Mouse (Mus musculus) forebrain, postnatal 0 days (tissue): ENCODE data around the gene Lmna. TPM values are rescaled to one million over a fixed set of nuclear protein-coding genes. Genes with fewer than 3 reads are reported as not detected.

Source experiments
- ATAC-seq: fragments of 200-750 bp; cut with Nextera tagmentation; 2 replicates; pipeline ENCODE4 v1.8.0; 2017; ENCODE audit warnings: mild to moderate bottlenecking, moderate library complexity
- DNase-seq: peaks from one replicate; pipeline ENCODE4 v3.0.0-alpha.2; 2015
- H3K27ac ChIP-seq: fragments of 300-500 bp; sonication (generic); 2 replicates; pipeline ENCODE4 v1.5.1; 2014; ENCODE audit warnings: low read depth, mild to moderate bottlenecking, antibody characterized with exemption, low read length, moderate library complexity, mixed read lengths
- H3K27me3 ChIP-seq: fragments of 300-500 bp; sonication (generic); 2 replicates; pipeline ENCODE4 v1.6.1; 2014; ENCODE audit warnings: mild to moderate bottlenecking, low read length, mixed read lengths; ENCODE audit not compliant: insufficient read depth
- H3K36me3 ChIP-seq: fragments of 300-500 bp; sonication (generic); 2 replicates; pipeline ENCODE4 v1.6.1; 2014; ENCODE audit warnings: mild to moderate bottlenecking, moderate library complexity; ENCODE audit not compliant: insufficient read depth
- H3K4me1 ChIP-seq: fragments of 300-500 bp; sonication (generic); 2 replicates; pipeline ENCODE4 v1.6.1; 2014; ENCODE audit warnings: antibody characterized with exemption; ENCODE audit not compliant: insufficient read depth
- H3K4me2 ChIP-seq: fragments of 300-500 bp; sonication (generic); 2 replicates; pipeline ENCODE4 v1.6.1; 2014; ENCODE audit warnings: low read depth, mild to moderate bottlenecking, moderate library complexity
- H3K4me3 ChIP-seq: fragments of 300-500 bp; sonication (generic); 2 replicates; pipeline ENCODE4 v1.5.1; 2014; ENCODE audit warnings: low read depth, low read length, mixed read lengths
- H3K9ac ChIP-seq: fragments of 300-500 bp; sonication (generic); 2 replicates; pipeline ENCODE4 v1.6.1; 2014; ENCODE audit warnings: mild to moderate bottlenecking
- H3K9me3 ChIP-seq: fragments of 300-500 bp; sonication (generic); 2 replicates; pipeline ENCODE4 v1.6.1; 2016; ENCODE audit warnings: low read length
- CTCF ChIP-seq: sonication (generic); IDR thresholded peaks from 2 replicates; pipeline ENCODE4 v1.5.1; 2016; ENCODE audit warnings: antibody characterized with exemption, control low read depth, low read depth
- WGBS: fragments of 180-500 bp; shearing (Covaris S2); extraction: QIAGEN DNeasy Blood & Tissue Kit; methylation state at CpG from one replicate; pipeline ENCODE4 v1.1.7; 2014; 5-methylcytosine and 5-hydroxymethylcytosine counted together
- polyA plus RNA-seq: library from polyadenylated mRNA; unstranded; fragments of >200 nt; fragmentation: Nextera tagmentation; extraction: Ambion mirVana; gene quantifications from 2 replicates; pipeline ENCODE4 v1.2.1, GENCODE M21; 2015
- total RNA-seq: library from RNA; depleted of rRNA; stranded (reverse); fragments of >200 nt; gene quantifications from 2 replicates; pipeline ENCODE4 v1.2.3, GENCODE M21; 2014

Gene Lmna
- total and polyA plus RNA-seq, 2 experiments from 2014 or later, result 51.4 to 71.3 TPM

GRCm38 (mm10) chr3:88520078-88520477 is 10.3 kb upstream of the Lmna start:
- no peaks in the 10 kb centered on the region for H3K4me1 ChIP-seq
- DNase-seq (no peak), ATAC-seq (no peak)
- H3K9me3 ChIP-seq, result no peaks in the 10 kb centered on the region
- peaks cover 15% of the 10 kb centered on the region; the same call in 1 of the 2 replicates for H3K36me3 ChIP-seq
- no peak overlapping the region for H3K9ac ChIP-seq
- no peaks in the 10 kb centered on the region for H3K27me3 ChIP-seq
- no peak overlapping the region for H3K4me2 ChIP-seq
- no peak for TF ChIP-seq CTCF
- WGBS, result 82% methylated on average over 2 of the region's 2 CpGs
- no peak overlapping the region for H3K4me3 ChIP-seq
- no peak overlapping the region for H3K27ac ChIP-seq

GRCm38 (mm10) chr3:88518411-88518810 is 8.7 kb upstream of the Lmna start:
- Histone ChIP-seq H3K4me2 (no peak overlapping the region), H3K4me3 (no peak overlapping the region), H3K27me3 (no peaks in the 10 kb centered on the region), H3K9me3 (no peaks in the 10 kb centered on the region), H3K4me1 (no peaks in the 10 kb centered on the region), H3K36me3 (0 out of 2 replicates have a peak, but pooled peaks cover 5% of the 10 kb centered on the region), H3K9ac (no peak overlapping the region), H3K27ac (no peak overlapping the region)
- ATAC-seq (no peak), DNase-seq (no peak)
- TF ChIP-seq CTCF, result no peak
- whole genome bisulfite sequencing, result 60% methylated on average over 4 of the region's 4 CpGs

- 91% methylated on average over 2 of the region's 2 CpGs for WGBS
- H3K4me1 ChIP-seq, result no peaks in the 10 kb centered on the region
- no peak overlapping the region for H3K4me2 ChIP-seq
- no peak overlapping the region for H3K27ac ChIP-seq
- no peak for DNase-seq
- H3K9me3 ChIP-seq, result no peaks in the 10 kb centered on the region
- no peak overlapping the region for H3K4me3 ChIP-seq
- no peak for ATAC-seq
- no peaks in the 10 kb centered on the region for H3K36me3 ChIP-seq
- no peak for TF ChIP-seq CTCF
- no peaks in the 10 kb centered on the region for H3K27me3 ChIP-seq
- no peak overlapping the region for H3K9ac ChIP-seq
These were observed 6.7 kb upstream of the Lmna start for GRCm38 (mm10) chr3:88516407-88516806.

GRCm38 (mm10) chr3:88515095-88515386 is 5.3 kb upstream of the Lmna start:
- TF ChIP-seq CTCF, result no peak
- Histone ChIP-seq H3K9ac (no peak overlapping the region), H3K4me2 (no peak overlapping the region), H3K27me3 (no peaks in the 10 kb centered on the region), H3K27ac (no peak overlapping the region), H3K4me3 (no peak overlapping the region), H3K4me1 (0 out of 2 replicates have a peak, but pooled peaks cover 8% of the 10 kb centered on the region), H3K9me3 (no peaks in the 10 kb centered on the region), H3K36me3 (no peaks in the 10 kb centered on the region)
- DNase-seq, result no peak
- 100% methylated on average over 2 of the region's 2 CpGs for WGBS
- no peak for ATAC-seq

DNA sequence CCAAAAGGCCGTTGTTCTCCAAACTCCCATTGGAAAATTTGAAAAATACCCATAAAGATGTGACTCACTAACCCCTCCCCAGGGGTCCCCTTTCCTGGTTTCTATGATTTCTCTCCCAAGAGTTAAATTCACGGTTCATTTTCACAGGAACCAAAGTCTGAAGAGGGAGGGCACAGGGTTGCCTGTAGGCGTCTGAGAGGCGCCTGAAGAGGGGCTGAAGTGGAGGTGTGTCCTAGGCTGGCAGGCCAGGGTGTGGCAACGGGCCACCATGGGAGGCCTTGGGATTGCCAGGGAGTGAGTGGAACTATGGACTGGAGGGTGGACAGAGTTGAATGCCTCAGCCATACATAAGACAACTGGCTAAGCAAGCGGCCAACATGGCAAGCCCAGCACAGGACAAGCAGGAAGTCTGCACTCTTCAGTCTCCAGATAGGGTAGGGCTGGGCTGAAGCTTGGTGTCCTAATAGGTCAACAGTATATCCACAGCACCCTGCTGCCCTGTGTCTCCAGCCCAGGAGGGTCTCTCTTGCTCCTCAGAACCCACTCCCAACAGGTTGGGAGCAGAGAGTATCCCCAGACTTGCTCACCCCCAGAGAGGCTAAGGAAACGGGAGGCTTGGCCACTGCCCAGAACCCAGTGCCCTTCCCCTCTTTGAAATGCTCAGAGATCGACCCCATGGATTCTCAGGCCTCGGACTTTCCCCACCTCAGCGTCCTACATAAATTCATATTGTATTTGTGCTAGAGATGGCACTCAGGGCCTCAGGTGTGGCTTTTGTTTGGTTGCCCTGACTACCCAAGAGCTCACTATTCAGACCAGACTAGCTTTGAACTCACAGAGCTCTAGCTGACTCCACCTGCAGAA is 4.7 kb upstream of the Lmna start:
- Histone ChIP-seq H3K9ac (no peak overlapping the region), H3K4me3 (no peak overlapping the region), H3K27ac (no peak overlapping the region), H3K27me3 (no peaks in the 10 kb centered on the region), H3K4me2 (no peak overlapping the region), H3K4me1 (0 out of 2 replicates have a peak, but pooled peaks cover 11% of the 10 kb centered on the region), H3K36me3 (no peaks in the 10 kb centered on the region), H3K9me3 (no peaks in the 10 kb centered on the region)
- no peak for TF ChIP-seq CTCF
- 73% methylated on average over 10 of the region's 10 CpGs for WGBS
- DNase-seq (no peak), ATAC-seq (no peak)

GRCm38 (mm10) chr3:88513546-88514115 is 3.9 kb upstream of the Lmna start:
- H3K27me3 ChIP-seq, result no peaks in the 10 kb centered on the region
- H3K4me1 ChIP-seq, result peaks cover 14% of the 10 kb centered on the region; the same call in 1 of the 2 replicates
- H3K4me3 ChIP-seq, result no peak overlapping the region
- H3K9ac ChIP-seq, result no peak overlapping the region
- no peak overlapping the region for H3K27ac ChIP-seq
- DNase-seq, result no peak
- no peak for ATAC-seq
- H3K4me2 ChIP-seq, result no peak overlapping the region
- TF ChIP-seq CTCF, result no peak
- H3K36me3 ChIP-seq, result no peaks in the 10 kb centered on the region
- no peaks in the 10 kb centered on the region for H3K9me3 ChIP-seq
- 80% methylated on average over 7 of the region's 7 CpGs for WGBS

DNA sequence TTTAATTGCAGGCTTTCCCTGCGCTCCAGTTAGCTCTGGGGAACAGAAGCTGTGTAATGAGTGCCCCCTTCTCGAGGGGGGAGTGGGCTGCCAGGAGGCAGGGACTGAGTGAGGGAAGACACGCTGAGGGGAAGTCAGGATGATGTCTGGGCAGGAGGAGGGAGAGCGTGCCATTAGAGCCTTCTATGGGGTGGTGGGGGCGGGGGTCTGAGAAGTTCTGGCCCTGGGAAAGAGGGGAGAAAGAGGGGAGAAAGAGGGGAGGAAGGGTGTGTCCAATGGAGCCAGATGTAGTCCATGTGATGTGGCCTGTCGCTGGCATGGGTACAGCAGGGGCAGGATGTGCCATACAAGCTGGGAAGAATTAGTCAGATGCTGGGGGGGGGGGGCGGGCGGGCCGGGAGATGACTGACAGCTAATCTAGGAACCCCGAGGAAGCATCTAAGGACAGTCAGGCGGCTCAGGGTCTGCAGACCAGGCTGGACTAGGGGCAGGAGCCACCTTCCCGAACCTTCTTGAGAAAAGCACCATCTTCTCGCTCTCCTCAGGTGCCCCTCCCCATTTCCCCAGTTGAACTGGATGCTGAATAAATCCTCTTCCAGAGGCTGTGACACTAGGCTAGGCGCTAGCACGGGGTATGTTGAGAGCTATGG is 3.3 kb upstream of the Lmna start:
- Histone ChIP-seq H3K4me3 (no peak overlapping the region), H3K9ac (no peak overlapping the region), H3K9me3 (no peaks in the 10 kb centered on the region), H3K4me2 (no peak overlapping the region), H3K4me1 (peaks cover 14% of the 10 kb centered on the region; the same call in 1 of the 2 replicates), H3K27me3 (no peaks in the 10 kb centered on the region), H3K27ac (no peak overlapping the region), H3K36me3 (no peaks in the 10 kb centered on the region)
- WGBS, result 40% methylated on average over 12 of the region's 15 CpGs
- DNase-seq (no peak), ATAC-seq (no peak)
- TF ChIP-seq CTCF, result no peak
